Mouse (Mus musculus): Measurements from ENCODE around the gene Zfp385b. TPM values are rescaled to one million over a fixed set of nuclear protein-coding genes. Genes with fewer than 3 reads are reported as not detected.

The Zfp385b gene
- polyA plus RNA-seq, 1 experiment from 2014 or later = 8.1 TPM

DNA sequence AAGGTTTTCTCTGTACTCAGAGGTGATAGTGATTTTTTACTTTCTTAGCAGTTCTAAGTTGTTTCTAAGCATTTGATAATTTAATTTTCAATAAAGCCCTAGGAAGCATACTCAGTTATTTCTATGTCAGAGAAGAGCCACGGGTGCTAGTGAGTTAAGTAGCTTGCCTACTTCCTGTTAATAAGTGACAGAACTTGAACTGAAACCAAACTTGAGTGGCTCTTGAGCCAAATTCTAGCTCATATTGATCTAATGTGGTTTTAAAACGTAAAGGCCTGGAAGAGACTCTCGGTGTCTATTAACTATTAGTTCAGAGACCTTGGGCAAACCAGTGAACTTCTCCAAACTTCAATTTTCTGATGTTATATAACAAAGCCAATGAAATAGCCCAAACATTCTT, 278.6 kb downstream of the Zfp385b start:
- peak; percentile 58 for ATAC-seq (ENCODE audit: low read depth)
- H3K36me3 ChIP-seq (ENCODE audit: control insufficient read depth, insufficient read depth) = no peaks in the 10 kb centered on the region
- H3K27ac ChIP-seq (ENCODE audit: low read length) = peak overlapping the region; percentile 47
- H3K4me2 ChIP-seq (ENCODE audit: low read depth, low read length) = no peak overlapping the region
- H3K4me3 ChIP-seq (ENCODE audit: low read depth, low read length) = no peak overlapping the region
- WGBS (ENCODE audit: insufficient replicate concordance) = 53% methylated on average over 3 of the region's 3 CpGs
- H3K9ac ChIP-seq (ENCODE audit: low read depth, low read length) = no peak overlapping the region
- no peaks in the 10 kb centered on the region for H3K27me3 ChIP-seq (ENCODE audit: control insufficient read depth, insufficient read depth, low read depth, low read length)
- H3K9me3 ChIP-seq (replicated peaks; ENCODE audit: control insufficient read depth, low read length) = no peaks in the 10 kb centered on the region
- peaks cover 18% of the 10 kb centered on the region for H3K4me1 ChIP-seq (ENCODE audit: control insufficient read depth, low read depth, low read length)

DNA sequence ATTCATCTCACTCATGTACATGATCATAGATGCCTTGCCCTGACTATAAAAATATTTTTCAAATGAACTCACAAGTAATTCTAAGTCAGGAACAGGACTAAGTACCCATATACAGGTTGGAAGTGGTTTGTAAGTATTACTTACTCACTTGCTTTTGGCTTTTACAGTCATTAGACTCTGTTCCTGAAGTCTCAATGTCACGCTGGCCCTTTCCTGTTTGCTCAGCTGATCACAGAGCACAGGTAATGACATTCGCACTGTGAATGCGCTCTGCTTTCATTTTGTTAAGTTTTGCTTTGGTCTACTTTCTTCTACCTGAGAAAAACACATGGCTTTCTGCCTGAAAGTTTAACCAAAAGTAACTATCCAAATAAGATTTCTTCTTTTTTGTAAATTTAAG, 282.9 kb downstream of the Zfp385b start:
- no peak overlapping the region for H3K4me3 ChIP-seq (ENCODE audit: low read depth, low read length)
- H3K4me2 ChIP-seq (ENCODE audit: low read depth, low read length) = no peak overlapping the region
- 64% methylated on average over 3 of the region's 3 CpGs for WGBS (ENCODE audit: insufficient replicate concordance)
- H3K27ac ChIP-seq (ENCODE audit: low read length) = no peak overlapping the region
- no peaks in the 10 kb centered on the region for H3K9me3 ChIP-seq (replicated peaks; ENCODE audit: control insufficient read depth, low read length)
- peaks cover 2% of the 10 kb centered on the region for H3K4me1 ChIP-seq (ENCODE audit: control insufficient read depth, low read depth, low read length)
- H3K9ac ChIP-seq (ENCODE audit: low read depth, low read length) = no peak overlapping the region
- no peaks in the 10 kb centered on the region for H3K27me3 ChIP-seq (ENCODE audit: control insufficient read depth, insufficient read depth, low read depth, low read length)
- ATAC-seq (ENCODE audit: low read depth) = no peak
- no peaks in the 10 kb centered on the region for H3K36me3 ChIP-seq (ENCODE audit: control insufficient read depth, insufficient read depth)

DNA sequence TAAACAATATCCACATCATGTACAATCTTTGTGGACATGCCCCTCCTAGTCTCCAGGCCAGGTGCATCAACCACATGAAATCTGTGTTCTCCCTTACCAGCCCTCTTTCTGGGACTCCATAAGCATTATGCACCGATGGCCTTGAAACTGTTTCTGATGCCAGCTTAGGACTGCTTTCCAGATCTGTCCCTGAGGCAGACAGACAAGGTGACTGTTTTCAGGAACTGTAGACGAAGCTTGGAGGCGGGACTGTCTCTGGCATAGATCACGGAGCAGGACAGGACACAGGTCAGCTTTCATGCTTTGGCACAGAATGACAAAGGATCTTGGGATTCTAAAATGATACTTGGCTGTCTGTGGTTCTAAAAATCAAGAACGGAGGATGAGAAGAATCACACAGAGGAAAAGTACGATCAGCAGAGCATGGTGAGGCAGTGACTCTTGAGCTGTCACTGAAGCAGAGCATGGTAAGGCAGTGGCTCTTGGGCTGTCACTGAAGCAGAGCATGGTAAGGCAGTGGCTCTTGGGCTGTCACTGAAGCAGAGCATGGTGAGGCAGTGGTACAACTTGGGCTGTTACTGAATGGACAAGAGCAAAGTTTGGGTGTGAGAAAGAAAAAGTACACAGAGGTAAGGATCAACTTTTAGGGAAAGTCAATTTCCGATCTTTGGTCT, 291.2 kb downstream of the Zfp385b start:
- Histone ChIP-seq H3K4me2 (ENCODE audit: low read depth, low read length) (no peak overlapping the region), H3K9me3 (replicated peaks; ENCODE audit: control insufficient read depth, low read length) (no peaks in the 10 kb centered on the region), H3K9ac (ENCODE audit: low read depth, low read length) (no peak overlapping the region), H3K36me3 (ENCODE audit: control insufficient read depth, insufficient read depth) (no peaks in the 10 kb centered on the region), H3K27ac (ENCODE audit: low read length) (no peak overlapping the region), H3K27me3 (ENCODE audit: control insufficient read depth, insufficient read depth, low read depth, low read length) (no peaks in the 10 kb centered on the region), H3K4me3 (ENCODE audit: low read depth, low read length) (no peak overlapping the region), H3K4me1 (ENCODE audit: control insufficient read depth, low read depth, low read length) (no peaks in the 10 kb centered on the region)
- ATAC-seq (ENCODE audit: low read depth) = no peak
- 63% methylated on average over 7 of the region's 7 CpGs for WGBS (ENCODE audit: insufficient replicate concordance)

DNA sequence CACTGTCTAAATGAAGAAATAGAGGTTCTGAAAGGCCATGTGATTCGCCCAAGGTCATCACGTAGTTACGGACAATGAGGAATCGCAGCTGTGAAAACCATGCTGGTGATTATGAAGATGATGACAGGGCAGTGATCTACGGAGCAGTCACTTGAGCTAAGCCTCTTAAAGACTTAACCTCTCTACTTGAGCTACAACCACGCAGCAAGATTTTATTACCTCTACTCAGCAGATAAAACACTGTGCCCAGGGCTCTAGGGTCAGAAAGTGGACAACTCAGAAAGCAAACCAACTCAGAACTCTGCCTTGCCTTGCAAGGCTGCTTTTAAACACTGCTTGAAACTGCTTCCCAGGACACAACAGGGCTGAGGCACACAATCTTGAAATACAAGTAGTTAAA, 291.8 kb downstream of the Zfp385b start:
- Histone ChIP-seq H3K4me1 (ENCODE audit: control insufficient read depth, low read depth, low read length) (no peaks in the 10 kb centered on the region), H3K9ac (ENCODE audit: low read depth, low read length) (no peak overlapping the region), H3K4me2 (ENCODE audit: low read depth, low read length) (no peak overlapping the region), H3K36me3 (ENCODE audit: control insufficient read depth, insufficient read depth) (no peaks in the 10 kb centered on the region), H3K27me3 (ENCODE audit: control insufficient read depth, insufficient read depth, low read depth, low read length) (no peaks in the 10 kb centered on the region), H3K9me3 (replicated peaks; ENCODE audit: control insufficient read depth, low read length) (no peaks in the 10 kb centered on the region), H3K4me3 (ENCODE audit: low read depth, low read length) (no peak overlapping the region), H3K27ac (ENCODE audit: low read length) (no peak overlapping the region)
- ATAC-seq (ENCODE audit: low read depth) = no peak
- 62% methylated on average over 6 of the region's 6 CpGs for WGBS (ENCODE audit: insufficient replicate concordance)

DNA sequence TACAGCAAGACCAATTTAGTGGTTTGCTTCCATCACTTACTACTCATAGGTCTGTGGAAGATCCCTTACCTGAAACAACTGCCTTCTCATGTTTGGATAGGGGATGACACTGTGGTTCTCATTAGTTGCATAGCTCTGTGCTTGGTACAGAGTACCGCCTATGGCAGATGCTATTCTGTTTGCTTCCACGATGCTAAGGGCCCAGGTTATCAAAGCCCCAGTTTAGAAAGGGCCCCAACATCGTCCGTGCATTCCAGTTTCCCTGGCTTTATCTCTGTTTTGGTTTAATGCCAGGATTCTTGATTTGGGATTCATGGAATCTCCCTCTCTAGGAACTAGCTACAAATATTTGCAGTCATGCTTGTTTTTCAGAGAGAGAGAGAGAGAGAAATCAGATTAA, 292.6 kb downstream of the Zfp385b start:
- no peak for ATAC-seq (ENCODE audit: low read depth)
- no peaks in the 10 kb centered on the region for H3K27me3 ChIP-seq (ENCODE audit: control insufficient read depth, insufficient read depth, low read depth, low read length)
- 64% methylated on average over 4 of the region's 4 CpGs for WGBS (ENCODE audit: insufficient replicate concordance)
- no peaks in the 10 kb centered on the region for H3K36me3 ChIP-seq (ENCODE audit: control insufficient read depth, insufficient read depth)
- no peak overlapping the region for H3K9ac ChIP-seq (ENCODE audit: low read depth, low read length)
- H3K4me1 ChIP-seq (ENCODE audit: control insufficient read depth, low read depth, low read length) = peaks cover 4% of the 10 kb centered on the region; the same call in 1 of the 2 replicates
- no peak overlapping the region for H3K27ac ChIP-seq (ENCODE audit: low read length)
- no peak overlapping the region for H3K4me2 ChIP-seq (ENCODE audit: low read depth, low read length)
- H3K4me3 ChIP-seq (ENCODE audit: low read depth, low read length) = no peak overlapping the region
- no peaks in the 10 kb centered on the region for H3K9me3 ChIP-seq (replicated peaks; ENCODE audit: control insufficient read depth, low read length)

DNA sequence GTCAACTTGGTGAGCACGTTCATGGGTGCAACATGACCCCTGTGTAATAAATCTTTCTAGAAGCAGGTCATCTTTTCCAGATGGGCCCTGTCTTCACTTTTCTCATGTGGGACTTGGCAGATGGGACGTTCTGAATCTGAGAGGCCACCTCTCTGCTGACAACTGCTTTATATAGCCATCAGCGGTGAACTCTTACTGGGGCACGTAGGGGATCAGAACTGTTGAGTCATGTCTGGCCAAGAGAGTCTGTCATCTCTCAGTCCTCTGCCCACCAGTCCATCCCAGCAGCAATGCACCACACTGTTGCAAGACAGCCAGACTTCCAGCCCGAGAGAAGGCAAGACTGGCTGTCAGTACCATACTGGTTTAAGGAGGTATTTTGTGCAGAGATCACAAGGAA, 293.1 kb downstream of the Zfp385b start:
- no peak for ATAC-seq (ENCODE audit: low read depth)
- no peak overlapping the region for H3K9ac ChIP-seq (ENCODE audit: low read depth, low read length)
- peaks cover 4% of the 10 kb centered on the region; the same call in 1 of the 2 replicates for H3K4me1 ChIP-seq (ENCODE audit: control insufficient read depth, low read depth, low read length)

DNA sequence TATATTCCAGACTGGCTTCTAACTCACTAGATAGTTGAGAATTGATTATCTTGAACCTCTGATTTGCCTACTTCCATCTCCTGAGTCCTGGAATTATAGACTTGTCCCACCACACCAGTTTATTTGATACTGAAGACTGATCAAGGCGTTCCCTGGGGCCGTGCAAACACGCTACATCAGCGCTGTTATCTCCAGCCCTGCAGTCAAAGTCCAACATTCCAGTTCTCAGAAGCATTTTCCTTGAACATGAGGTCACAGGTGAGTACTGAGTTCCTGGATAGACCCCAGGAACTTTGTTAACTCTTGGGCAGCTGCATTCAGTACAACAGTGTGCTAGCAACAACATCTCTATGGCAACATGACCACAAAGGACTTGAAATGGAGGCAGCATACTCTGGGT, 297.2 kb downstream of the Zfp385b start:
- no peak overlapping the region for H3K27ac ChIP-seq (ENCODE audit: low read length)
- ATAC-seq (ENCODE audit: low read depth) = peak; percentile 45
- H3K36me3 ChIP-seq (ENCODE audit: control insufficient read depth, insufficient read depth) = no peaks in the 10 kb centered on the region
- H3K9me3 ChIP-seq (replicated peaks; ENCODE audit: control insufficient read depth, low read length) = no peaks in the 10 kb centered on the region
- no peak overlapping the region for H3K4me3 ChIP-seq (ENCODE audit: low read depth, low read length)
- 65% methylated on average over 4 of the region's 4 CpGs for WGBS (ENCODE audit: insufficient replicate concordance)
- no peak overlapping the region for H3K4me2 ChIP-seq (ENCODE audit: low read depth, low read length)
- H3K4me1 ChIP-seq (ENCODE audit: control insufficient read depth, low read depth, low read length) = peaks cover 20% of the 10 kb centered on the region
- H3K27me3 ChIP-seq (ENCODE audit: control insufficient read depth, insufficient read depth, low read depth, low read length) = no peaks in the 10 kb centered on the region
- H3K9ac ChIP-seq (ENCODE audit: low read depth, low read length) = no peak overlapping the region

More for the DNA sequence above, 293.1 kb downstream of the Zfp385b start:
- Histone ChIP-seq H3K27ac (ENCODE audit: low read length) (no peak overlapping the region), H3K4me2 (ENCODE audit: low read depth, low read length) (no peak overlapping the region), H3K9me3 (replicated peaks; ENCODE audit: control insufficient read depth, low read length) (no peaks in the 10 kb centered on the region), H3K36me3 (ENCODE audit: control insufficient read depth, insufficient read depth) (no peaks in the 10 kb centered on the region), H3K27me3 (ENCODE audit: control insufficient read depth, insufficient read depth, low read depth, low read length) (no peaks in the 10 kb centered on the region), H3K4me3 (ENCODE audit: low read depth, low read length) (no peak overlapping the region)
- 50% methylated on average over 5 of the region's 5 CpGs for WGBS (ENCODE audit: insufficient replicate concordance)

DNA sequence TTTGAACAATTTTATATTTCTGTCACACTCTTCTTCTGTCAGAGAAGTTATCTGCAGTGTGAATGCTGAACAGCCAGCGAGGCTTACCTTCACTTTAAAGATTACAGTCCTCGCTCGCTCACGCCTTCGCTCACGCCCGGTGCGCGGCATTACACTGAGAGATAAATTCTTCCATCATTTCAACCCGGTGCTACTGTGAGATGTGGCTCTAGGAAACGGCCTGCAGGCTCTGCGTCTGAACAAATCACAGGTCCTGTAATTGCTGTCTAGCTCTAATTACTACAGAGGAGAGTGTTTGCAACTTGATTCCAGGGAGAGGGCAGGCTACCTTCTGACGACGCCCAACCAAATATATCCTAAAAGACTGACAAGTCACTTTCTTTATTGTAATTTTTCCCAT, 300.1 kb downstream of the Zfp385b start:
- Histone ChIP-seq H3K9me3 (replicated peaks; ENCODE audit: control insufficient read depth, low read length) (no peaks in the 10 kb centered on the region), H3K27ac (ENCODE audit: low read length) (peak overlapping the region; percentile 58), H3K4me1 (ENCODE audit: control insufficient read depth, low read depth, low read length) (peaks cover 39% of the 10 kb centered on the region), H3K4me2 (ENCODE audit: low read depth, low read length) (peak overlapping the region; percentile 56), H3K27me3 (ENCODE audit: control insufficient read depth, insufficient read depth, low read depth, low read length) (no peaks in the 10 kb centered on the region), H3K9ac (ENCODE audit: low read depth, low read length) (peak overlapping the region; percentile 46), H3K36me3 (ENCODE audit: control insufficient read depth, insufficient read depth) (no peaks in the 10 kb centered on the region), H3K4me3 (ENCODE audit: low read depth, low read length) (peak overlapping the region; percentile 58)
- under 1% methylated on average over 14 of the region's 14 CpGs for WGBS (ENCODE audit: insufficient replicate concordance)
- ATAC-seq (ENCODE audit: low read depth) = peak; percentile 51

DNA sequence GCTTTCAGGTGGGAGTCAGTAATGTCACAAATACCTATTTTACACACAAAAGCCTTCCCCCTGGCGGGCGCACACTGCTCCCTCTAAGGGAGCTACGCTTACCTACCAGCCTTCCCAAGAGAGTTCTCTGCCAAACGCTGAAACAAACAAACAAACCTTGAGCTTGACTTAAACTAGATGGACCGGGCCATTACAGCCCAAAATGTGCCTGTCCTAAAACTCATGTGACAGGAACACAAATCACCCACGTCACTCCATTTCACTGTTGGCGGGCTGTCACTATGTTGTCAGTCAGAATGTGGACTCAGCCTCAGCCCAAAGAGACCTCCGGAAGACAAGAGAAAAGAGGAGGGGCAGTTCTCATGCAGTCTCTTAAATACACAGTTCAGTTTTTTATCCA, 300.7 kb downstream of the Zfp385b start:
- WGBS (ENCODE audit: insufficient replicate concordance) = 7% methylated on average over 8 of the region's 8 CpGs
- Histone ChIP-seq H3K27me3 (ENCODE audit: control insufficient read depth, insufficient read depth, low read depth, low read length) (no peaks in the 10 kb centered on the region), H3K9ac (ENCODE audit: low read depth, low read length) (peak overlapping the region; percentile 46), H3K4me1 (ENCODE audit: control insufficient read depth, low read depth, low read length) (peaks cover 39% of the 10 kb centered on the region), H3K9me3 (replicated peaks; ENCODE audit: control insufficient read depth, low read length) (no peaks in the 10 kb centered on the region), H3K4me3 (ENCODE audit: low read depth, low read length) (peak overlapping the region; percentile 58), H3K36me3 (ENCODE audit: control insufficient read depth, insufficient read depth) (no peaks in the 10 kb centered on the region), H3K27ac (ENCODE audit: low read length) (peak overlapping the region; percentile 58), H3K4me2 (ENCODE audit: low read depth, low read length) (peak overlapping the region; percentile 56)
- ATAC-seq (ENCODE audit: low read depth) = peak; percentile 30

Measured in liver, embryonic 16.5 days (tissue).